Mouse (Mus musculus): ENCODE results near the gene Chrm1. TPM values are rescaled to one million over a fixed set of nuclear protein-coding genes. Genes with fewer than 3 reads are reported as not detected.
"Not testable (repeated sequence)": the region's sequence is repeated elsewhere in the genome, so short reads cannot be mapped to it uniquely, and the experiment has no call there.

Chrm1 gene
- total RNA-seq, 1 experiment, result 0.04 TPM

DNA sequence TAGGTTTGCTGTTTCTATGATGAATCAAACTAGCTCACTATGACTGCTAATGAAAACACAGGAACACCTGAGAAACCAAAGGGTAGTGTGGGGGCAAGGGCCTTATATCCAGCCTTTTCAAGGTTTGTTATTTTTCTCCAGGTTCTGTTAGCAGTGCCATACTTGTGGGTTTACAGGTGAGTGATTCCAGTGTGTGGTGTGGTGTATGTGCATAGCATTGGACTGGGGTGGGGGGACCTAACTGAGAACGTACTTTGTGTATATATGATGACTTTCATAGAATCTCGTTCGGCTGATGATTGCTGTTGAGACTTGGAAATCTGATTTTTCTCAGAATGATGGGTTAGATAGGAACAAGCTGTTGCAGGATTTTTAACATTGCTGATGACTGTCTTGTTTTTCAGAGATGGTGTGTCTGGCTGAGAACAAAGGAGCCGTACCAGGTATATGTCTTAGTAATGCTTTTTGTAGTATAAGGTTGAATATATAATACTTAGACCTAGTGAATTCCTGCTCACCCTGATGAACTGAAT, 61.6 kb downstream of the Chrm1 start:
- Histone ChIP-seq H3K27ac (ENCODE audit: insufficient read depth, low read depth, low read length, poor library complexity, severe bottlenecking) (peak overlapping the region; percentile 14; the same call in 1 of the 2 replicates), H3K9ac (ENCODE audit: insufficient read depth, low read depth, low read length, poor library complexity, severe bottlenecking) (peak overlapping the region; percentile 99), H3K4me1 (ENCODE audit: control insufficient read depth in 2 of 2, insufficient read depth in 2 of 2, low read length in 2 of 2, poor library complexity in 1 of 2) (0 out of 4 replicates have a peak, but pooled peaks cover 0 to 3% of the 10 kb centered on the region in 2 experiments), H3K4me3 (ENCODE audit: insufficient read depth in 1 of 2, low read depth in 1 of 2, low read length in 2 of 2, poor library complexity in 1 of 2, severe bottlenecking in 1 of 2) (peak overlapping the region; percentile 76 to 92), H3K36me3 (ENCODE audit: control insufficient read depth, insufficient read depth, low read length, poor library complexity, severe bottlenecking) (peaks cover 29% of the 10 kb centered on the region), H3K9me3 (ENCODE audit: control insufficient read depth, insufficient read depth, low read depth, low read length) (no peaks in the 10 kb centered on the region)
- in situ Hi-C loops (cut with MboI; ENCODE audit: low sequenced_read_pairs in 2 of 2, unreplicated experiment in 2 of 2), result no loop called here
- no peak for TF ChIP-seq HCFC1 (IDR thresholded peaks at IDR 0.05; ENCODE audit: borderline replicate concordance, insufficient read depth, low read length)
- no peak for TF ChIP-seq ZC3H11A (IDR thresholded peaks at IDR 0.05; ENCODE audit: borderline replicate concordance, low read depth, low read length)
- no peak for TF ChIP-seq ZNF384 (IDR thresholded peaks at IDR 0.05; ENCODE audit: low read depth, low read length)
- no peak for TF ChIP-seq CHD2 (IDR thresholded peaks at IDR 0.05; ENCODE audit: low read depth, low read length)
- TF ChIP-seq MAFK (IDR thresholded peaks at IDR 0.05; ENCODE audit: insufficient read depth, low read depth, low read length), result no peak
- no peak for DNase-seq (ENCODE audit: low read depth, low spot score)

DNA sequence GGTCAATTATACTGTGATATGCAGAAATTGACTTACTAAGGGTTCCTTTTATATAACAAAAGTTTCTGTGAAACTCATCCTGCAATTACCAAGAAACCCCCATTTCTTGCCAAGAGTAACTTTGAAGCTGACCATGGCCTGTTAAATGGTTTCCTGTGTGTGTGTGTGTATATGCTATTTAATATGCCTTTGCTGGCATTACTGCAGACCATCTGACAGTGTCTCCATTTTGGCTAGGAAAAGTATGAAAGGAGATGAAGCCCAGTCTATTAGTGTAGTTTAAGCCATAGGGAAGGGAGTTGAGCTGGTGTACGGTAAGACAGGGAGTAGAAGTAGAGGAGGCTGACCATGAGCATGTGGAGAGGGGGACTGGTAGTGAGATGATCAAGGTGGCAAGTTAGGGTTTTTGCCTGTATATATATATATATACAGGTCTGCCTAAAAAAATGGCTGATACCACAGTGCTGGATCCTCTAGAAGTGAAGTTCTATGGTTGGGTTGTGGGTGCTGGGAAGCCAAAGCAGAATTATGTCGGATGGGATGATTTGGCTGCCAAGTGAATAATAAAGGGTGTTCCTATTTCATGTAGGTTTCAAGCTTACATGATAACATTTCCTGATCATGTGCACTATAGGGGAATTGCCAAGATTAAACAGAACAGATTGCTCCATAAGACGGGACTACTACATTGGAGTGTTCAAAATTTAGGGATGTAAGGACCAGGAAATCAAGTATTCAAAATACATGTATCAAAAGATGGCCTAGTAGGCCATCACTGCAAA, 63.2 kb downstream of the Chrm1 start:
- TF ChIP-seq ZC3H11A (IDR thresholded peaks at IDR 0.05; ENCODE audit: borderline replicate concordance, low read depth, low read length) (no peak), MAFK (IDR thresholded peaks at IDR 0.05; ENCODE audit: insufficient read depth, low read depth, low read length) (no peak), CHD2 (IDR thresholded peaks at IDR 0.05; ENCODE audit: low read depth, low read length) (peak; percentile 71; the same call in 1 of the 2 replicates)
- DNase-seq (ENCODE audit: low read depth, low spot score), result peak; percentile 55
- in situ Hi-C loops (cut with MboI; ENCODE audit: low sequenced_read_pairs in 2 of 2, unreplicated experiment in 2 of 2), result no loop called here
- Histone ChIP-seq H3K4me3 (ENCODE audit: insufficient read depth in 1 of 2, low read depth in 1 of 2, low read length in 2 of 2, poor library complexity in 1 of 2, severe bottlenecking in 1 of 2) (peak overlapping the region in 1 of 2 experiments; percentile 92; a peak in 1 of 4 replicates), H3K9me3 (ENCODE audit: control insufficient read depth, insufficient read depth, low read depth, low read length) (no peaks in the 10 kb centered on the region), H3K36me3 (ENCODE audit: control insufficient read depth, insufficient read depth, low read length, poor library complexity, severe bottlenecking) (peaks cover 29% of the 10 kb centered on the region), H3K27ac (ENCODE audit: insufficient read depth, low read depth, low read length, poor library complexity, severe bottlenecking) (no peak overlapping the region; the same call in 1 of the 2 replicates), H3K4me1 (ENCODE audit: control insufficient read depth in 2 of 2, insufficient read depth in 2 of 2, low read length in 2 of 2, poor library complexity in 1 of 2) (no peaks in the 10 kb centered on the region), H3K9ac (ENCODE audit: insufficient read depth, low read depth, low read length, poor library complexity, severe bottlenecking) (no peak overlapping the region; the same call in 1 of the 2 replicates)

DNA sequence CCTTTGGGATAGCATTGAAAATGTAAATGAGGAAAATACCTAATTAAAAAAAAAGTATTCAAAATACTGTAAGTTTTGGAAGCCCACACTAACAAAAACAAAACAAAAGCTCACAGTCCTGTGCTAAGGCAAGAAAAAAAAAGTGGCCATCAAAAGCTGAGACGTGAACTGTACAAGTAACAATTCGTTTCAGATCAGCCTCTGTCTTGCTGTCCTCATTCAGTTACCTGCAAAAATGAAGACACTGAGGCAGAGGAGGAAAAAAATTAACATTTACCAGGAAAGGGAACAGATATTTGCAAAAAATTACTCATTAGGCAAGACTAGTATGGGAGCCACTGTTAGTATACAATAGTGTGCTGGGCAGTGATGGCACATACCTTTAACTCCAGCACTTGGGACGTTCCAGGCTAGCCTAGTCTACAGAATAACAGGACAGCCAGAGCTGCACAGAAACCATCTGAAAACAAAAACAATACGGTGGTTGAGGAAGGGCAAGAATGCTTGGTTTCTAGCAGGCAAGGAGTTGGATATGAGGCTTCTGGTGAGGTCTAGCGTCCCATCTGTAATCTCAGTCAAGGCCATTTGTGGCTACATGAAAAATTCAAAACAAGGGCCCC, 64.0 kb downstream of the Chrm1 start:
- TF ChIP-seq CHD2 (IDR thresholded peaks at IDR 0.05; ENCODE audit: low read depth, low read length) (0 out of 2 replicates have a peak, but pooled peaks have one; percentile 20), ZNF384 (IDR thresholded peaks at IDR 0.05; ENCODE audit: low read depth, low read length) (no peak)
- Histone ChIP-seq H3K4me1 (ENCODE audit: control insufficient read depth in 2 of 2, insufficient read depth in 2 of 2, low read length in 2 of 2, poor library complexity in 1 of 2) (no peaks in the 10 kb centered on the region), H3K9ac (ENCODE audit: insufficient read depth, low read depth, low read length, poor library complexity, severe bottlenecking) (no peak overlapping the region), H3K9me3 (ENCODE audit: control insufficient read depth, insufficient read depth, low read depth, low read length) (no peaks in the 10 kb centered on the region), H3K36me3 (ENCODE audit: control insufficient read depth, insufficient read depth, low read length, poor library complexity, severe bottlenecking) (peaks cover 29% of the 10 kb centered on the region), H3K4me3 (ENCODE audit: insufficient read depth in 1 of 2, low read depth in 1 of 2, low read length in 2 of 2, poor library complexity in 1 of 2, severe bottlenecking in 1 of 2) (no peak overlapping the region), H3K27ac (ENCODE audit: insufficient read depth, low read depth, low read length, poor library complexity, severe bottlenecking) (no peak overlapping the region)
- in situ Hi-C loops (cut with MboI; ENCODE audit: low sequenced_read_pairs in 2 of 2, unreplicated experiment in 2 of 2), result no loop called here
- peak; percentile 64 for DNase-seq (ENCODE audit: low read depth, low spot score)

GRCm38 (mm10) chr19:8728335-8729099, 64.9 kb downstream of the Chrm1 start:
- H3K4me1 ChIP-seq (ENCODE audit: control insufficient read depth in 2 of 2, insufficient read depth in 2 of 2, low read length in 2 of 2, poor library complexity in 1 of 2); H3K9me3 ChIP-seq (ENCODE audit: control insufficient read depth, insufficient read depth, low read depth, low read length); H3K9ac ChIP-seq (ENCODE audit: insufficient read depth, low read depth, low read length, poor library complexity, severe bottlenecking); H3K4me3 ChIP-seq (ENCODE audit: insufficient read depth in 1 of 2, low read depth in 1 of 2, low read length in 2 of 2, poor library complexity in 1 of 2, severe bottlenecking in 1 of 2); DNase-seq (ENCODE audit: low read depth, low spot score); in situ Hi-C loops (cut with MboI; ENCODE audit: low sequenced_read_pairs in 2 of 2, unreplicated experiment in 2 of 2); H3K27ac ChIP-seq (ENCODE audit: insufficient read depth, low read depth, low read length, poor library complexity, severe bottlenecking): not testable (repeated sequence)
- peaks cover 29% of the 10 kb centered on the region for H3K36me3 ChIP-seq (ENCODE audit: control insufficient read depth, insufficient read depth, low read length, poor library complexity, severe bottlenecking)

Other genes starting within 250 kb of the Chrm1 start
- gene Slc22a8, start 72.5 kb upstream of the Chrm1 start, total RNA-seq (2012; rRNA removed), result not detected in 2 replicates
- not detected in 2 replicates for gene Slc22a6, start 45.8 kb upstream of the Chrm1 start, total RNA-seq (2012; rRNA removed)
- 354 and 566 TPM in 2 replicates for gene Slc3a2, start 59.6 kb downstream of the Chrm1 start, total RNA-seq (2012; rRNA removed)
- 173 and 180 TPM in 2 replicates for gene Wdr74, start 72.0 kb downstream of the Chrm1 start, total RNA-seq (2012; rRNA removed)
- gene 1700092M07Rik, start 76.9 kb downstream of the Chrm1 start, total RNA-seq (2012; rRNA removed), result 8.5 and 8.9 TPM in 2 replicates
- 66.3 and 73.2 TPM in 2 replicates for gene Stx5a, start 77.6 kb downstream of the Chrm1 start, total RNA-seq (2012; rRNA removed)
- gene Nxf1, start 93.3 kb downstream of the Chrm1 start, total RNA-seq (2012; rRNA removed), result 99.5 and 101 TPM in 2 replicates
- 77.3 and 125 TPM in 2 replicates for gene Tmem223, start 107.2 kb downstream of the Chrm1 start, total RNA-seq (2012; rRNA removed)
- gene Tmem179b, start 110.7 kb downstream of the Chrm1 start, total RNA-seq (2012; rRNA removed), result 45.9 and 51.2 TPM in 2 replicates
- gene Taf6l, start 122.6 kb downstream of the Chrm1 start, total RNA-seq (2012; rRNA removed), result 28.6 and 29.4 TPM in 2 replicates
- 113 and 144 TPM in 2 replicates for gene Polr2g, start 134.8 kb downstream of the Chrm1 start, total RNA-seq (2012; rRNA removed)
- gene Zbtb3, start 138.8 kb downstream of the Chrm1 start, total RNA-seq (2012; rRNA removed), result 3.4 TPM in 2 replicates
- 42.6 and 47.5 TPM in 2 replicates for gene Ttc9c, start 155.5 kb downstream of the Chrm1 start, total RNA-seq (2012; rRNA removed)
- gene Hnrnpul2, start 156.2 kb downstream of the Chrm1 start, total RNA-seq (2012; rRNA removed), result 37.5 and 48.5 TPM in 2 replicates
- 1.4 and 2.7 TPM in 2 replicates for gene AC129217.1, start 166.0 kb downstream of the Chrm1 start, total RNA-seq (2012; rRNA removed)
- 62.6 and 79.6 TPM in 2 replicates for gene Bscl2, start 173.7 kb downstream of the Chrm1 start, total RNA-seq (2012; rRNA removed)
- 4.5 TPM in 2 replicates for gene Gng3, start 175.4 kb downstream of the Chrm1 start, total RNA-seq (2012; rRNA removed)
- gene Lrrn4cl, start 187.0 kb downstream of the Chrm1 start, total RNA-seq (2012; rRNA removed), result 1.3 and 2.4 TPM in 2 replicates
- gene Ubxn1, start 207.7 kb downstream of the Chrm1 start, total RNA-seq (2012; rRNA removed), result 207 and 220 TPM in 2 replicates
- gene Uqcc3, start 217.1 kb downstream of the Chrm1 start, total RNA-seq (2012; rRNA removed), result 75.3 and 83.4 TPM in 2 replicates
- 11.0 and 14.3 TPM in 2 replicates for gene Lbhd1, start 219.9 kb downstream of the Chrm1 start, total RNA-seq (2012; rRNA removed)
- not detected in 2 replicates for gene Gm49403, start 220.1 kb downstream of the Chrm1 start, total RNA-seq (2012; rRNA removed)
- 146 and 214 TPM in 2 replicates for gene 1810009A15Rik, start 225.1 kb downstream of the Chrm1 start, total RNA-seq (2012; rRNA removed)
- gene Gm49416, start 225.1 kb downstream of the Chrm1 start, total RNA-seq (2012; rRNA removed), result not detected in 2 replicates
- gene Ints5, start 229.2 kb downstream of the Chrm1 start, total RNA-seq (2012; rRNA removed), result 54.0 and 59.3 TPM in 2 replicates
- 321 and 436 TPM in 2 replicates for gene Ganab, start 234.3 kb downstream of the Chrm1 start, total RNA-seq (2012; rRNA removed)